Mouse (Mus musculus) MEL (cell line): ENCODE results near the gene Msi2. TPM values are rescaled to one million over a fixed set of nuclear protein-coding genes. Genes with fewer than 3 reads are reported as not detected.

Experiments
- DNase-seq: peaks from one replicate; pipeline ENCODE4 v3.0.0; 2011; ENCODE audit warnings: low read depth, low spot score
- H3K27ac ChIP-seq: 2 replicates; pipeline ENCODE4 v1.5.1; 2012; ENCODE audit warnings: low read depth, mild to moderate bottlenecking, control low read depth, low read length, moderate library complexity; ENCODE audit not compliant: control insufficient read depth
- H3K27me3 ChIP-seq, 2 experiments: fragments of 150-350 bp in 1 of 2; sonication (generic) in 1 of 2; 2 replicates each; pipeline ENCODE4 v1.6.1; 2012; ENCODE audit warnings: low read length in 2 of 2, mild to moderate bottlenecking in 2 of 2, improper control_type of control experiment in 1 of 2, moderate library complexity in 1 of 2; ENCODE audit not compliant: insufficient read depth in 2 of 2, control insufficient read depth in 1 of 2
- H3K36me3 ChIP-seq, 2 experiments: 2 replicates each; pipeline ENCODE4 v1.6.1; 2012 to 2014; ENCODE audit warnings: low read length in 2 of 2, improper control_type of control experiment in 1 of 2, inconsistent platforms in 1 of 2, mild to moderate bottlenecking in 1 of 2; ENCODE audit not compliant: insufficient read depth in 2 of 2, control insufficient read depth in 1 of 2
- H3K4me1 ChIP-seq, 2 experiments: fragments of 150-350 bp in 1 of 2; sonication (generic) in 1 of 2; 2 replicates each; pipeline ENCODE4 v1.6.1; 2012; ENCODE audit warnings: low read length in 2 of 2, improper control_type of control experiment in 1 of 2, mild to moderate bottlenecking in 1 of 2; ENCODE audit not compliant: insufficient read depth in 2 of 2, control insufficient read depth in 1 of 2
- H3K4me3 ChIP-seq, 2 experiments: fragments of 150-350 bp in 1 of 2; sonication (generic) in 1 of 2; 2 replicates each; pipeline ENCODE4 v1.5.1; 2012; ENCODE audit warnings: low read depth in 2 of 2, low read length in 2 of 2, mild to moderate bottlenecking in 2 of 2, moderate library complexity in 2 of 2, control low read depth in 1 of 2, improper control_type of control experiment in 1 of 2; ENCODE audit not compliant: control insufficient read depth in 1 of 2, insufficient read depth in 1 of 2
- H3K79me2 ChIP-seq: 2 replicates; pipeline ENCODE4 v1.6.1; 2012; ENCODE audit warnings: mild to moderate bottlenecking, low read length, moderate library complexity; ENCODE audit not compliant: control insufficient read depth, poor library complexity, insufficient read depth
- H3K9ac ChIP-seq: 2 replicates; pipeline ENCODE4 v1.6.1; 2012; ENCODE audit warnings: low read depth, mild to moderate bottlenecking, control low read depth, low read length, moderate library complexity; ENCODE audit not compliant: control insufficient read depth, poor library complexity, severe bottlenecking
- H3K9me3 ChIP-seq: fragments of 150-350 bp; sonication (generic); replicated peaks from 2 replicates; pipeline ENCODE4 v1.6.1; 2012; ENCODE audit warnings: mild to moderate bottlenecking, low read length, improper control_type of control experiment, moderate library complexity; ENCODE audit not compliant: insufficient read depth
- CHD2 ChIP-seq: IDR thresholded peaks from 2 replicates; pipeline ENCODE4 v1.6.1; 2011; ENCODE audit warnings: low read length, improper control_type of control experiment
- CTCF ChIP-seq, 3 experiments: IDR thresholded peaks in 2 of 3; conservative IDR thresholded peaks in 1 of 3; 2 replicates each; pipeline ENCODE4 v1.5.1; 2011 to 2012; ENCODE audit warnings: low read length in 3 of 3, low read depth in 2 of 3, mild to moderate bottlenecking in 2 of 3, improper control_type of control experiment in 1 of 3, inconsistent platforms in 1 of 3, mixed read lengths in 1 of 3, moderate library complexity in 1 of 3; ENCODE audit not compliant: control insufficient read depth in 1 of 3, insufficient read depth in 1 of 3, poor library complexity in 1 of 3, severe bottlenecking in 1 of 3
- ELF1 ChIP-seq: IDR thresholded peaks from 2 replicates; pipeline ENCODE4 v1.6.1; 2014; ENCODE audit warnings: low read depth, mild to moderate bottlenecking, inconsistent platforms, low read length, improper control_type of control experiment, moderate library complexity
- EP300 ChIP-seq, 2 experiments: IDR thresholded peaks; 2 replicates each; pipeline ENCODE4 v1.6.1; 2011; ENCODE audit warnings: improper control_type of control experiment in 2 of 2, low read length in 2 of 2, low read depth in 1 of 2, mild to moderate bottlenecking in 1 of 2
- ETS1 ChIP-seq: IDR thresholded peaks from 2 replicates; pipeline ENCODE4 v1.6.1; 2012; ENCODE audit warnings: low read depth, mild to moderate bottlenecking, inconsistent platforms, low read length, improper control_type of control experiment, moderate library complexity
- JUND ChIP-seq: IDR thresholded peaks from 2 replicates; pipeline ENCODE4 v1.6.1; 2011; ENCODE audit warnings: low read depth, mild to moderate bottlenecking, improper control_type of control experiment, low read length
- KAT2A ChIP-seq: conservative IDR thresholded peaks from 2 replicates; pipeline ENCODE4 v1.6.1; 2012; ENCODE audit warnings: low read depth, low read length, improper control_type of control experiment, inconsistent platforms
- MAX ChIP-seq: IDR thresholded peaks from 2 replicates; pipeline ENCODE4 v1.6.1; 2011; ENCODE audit warnings: low read length, improper control_type of control experiment
- MAZ ChIP-seq: IDR thresholded peaks from 2 replicates; pipeline ENCODE4 v1.6.1; 2012; ENCODE audit warnings: low read depth, mild to moderate bottlenecking, inconsistent platforms, low read length, improper control_type of control experiment
- MEF2A ChIP-seq: IDR thresholded peaks from 2 replicates; pipeline ENCODE4 v1.6.1; 2014; ENCODE audit warnings: low read depth, mild to moderate bottlenecking, inconsistent platforms, low read length, improper control_type of control experiment; ENCODE audit not compliant: poor library complexity, insufficient replicate concordance, severe bottlenecking; ENCODE audit errors: extremely low read depth
- MXI1 ChIP-seq: IDR thresholded peaks from 2 replicates; pipeline ENCODE4 v1.6.1; 2011; ENCODE audit warnings: mild to moderate bottlenecking, low read depth, low read length, improper control_type of control experiment
- MYB ChIP-seq: IDR thresholded peaks from 2 replicates; pipeline ENCODE4 v1.6.1; 2011; ENCODE audit warnings: mild to moderate bottlenecking, low read depth, low read length, improper control_type of control experiment
- MYC ChIP-seq: IDR thresholded peaks from 2 replicates; pipeline ENCODE4 v1.6.1; 2011; ENCODE audit warnings: low read depth, mild to moderate bottlenecking, low read length, improper control_type of control experiment, moderate library complexity
- NELFE ChIP-seq: IDR thresholded peaks from 2 replicates; pipeline ENCODE4 v1.6.1; 2011; ENCODE audit warnings: low read depth, low read length, improper control_type of control experiment
- POLR2AphosphoS2 ChIP-seq: IDR thresholded peaks from 2 replicates; pipeline ENCODE4 v1.6.1; 2011; ENCODE audit warnings: low read length, improper control_type of control experiment
- SIN3A ChIP-seq: IDR thresholded peaks from 2 replicates; pipeline ENCODE4 v1.6.1; 2012; ENCODE audit warnings: low read length, improper control_type of control experiment, inconsistent platforms
- SMC3 ChIP-seq: IDR thresholded peaks from 2 replicates; pipeline ENCODE4 v1.6.1; 2011; ENCODE audit warnings: low read depth, low read length, improper control_type of control experiment
- TAL1 ChIP-seq: IDR thresholded peaks from 2 replicates; pipeline ENCODE4 v1.6.1; 2012; ENCODE audit warnings: mild to moderate bottlenecking, inconsistent platforms, low read length, moderate library complexity, mixed read lengths
- USF1 ChIP-seq: IDR thresholded peaks from 2 replicates; pipeline ENCODE4 v1.6.1; 2014; ENCODE audit warnings: low read depth, mild to moderate bottlenecking, inconsistent platforms, low read length, improper control_type of control experiment, moderate library complexity
- USF2 ChIP-seq, 2 experiments: IDR thresholded peaks; 2 replicates each; pipeline ENCODE4 v1.6.1; 2011 to 2012; ENCODE audit warnings: improper control_type of control experiment in 2 of 2, low read length in 2 of 2, borderline replicate concordance in 1 of 2, inconsistent platforms in 1 of 2, low read depth in 1 of 2, mild to moderate bottlenecking in 1 of 2; ENCODE audit not compliant: insufficient read depth in 1 of 2
- ZC3H11A ChIP-seq: IDR thresholded peaks from 2 replicates; pipeline ENCODE4 v1.6.1; 2012; ENCODE audit warnings: low read depth, mild to moderate bottlenecking, inconsistent platforms, low read length, improper control_type of control experiment
- ZNF384 ChIP-seq: IDR thresholded peaks from 2 replicates; pipeline ENCODE4 v1.6.1; 2012; ENCODE audit warnings: low read depth, mild to moderate bottlenecking, inconsistent platforms, low read length, improper control_type of control experiment
- polyA plus RNA-seq, 2 experiments: library from polyadenylated mRNA; stranded (reverse) in 1 of 2; unstranded in 1 of 2; fragments of >175 nt in 1 of 2; fragments of >200 nt in 1 of 2; gene quantifications; 2 replicates each; pipeline versions ENCODE4 v1.2.1 to v1.2.4; 2012; ENCODE audit warnings: low replicate concordance in 2 of 2, low read depth in 1 of 2; ENCODE audit not compliant: insufficient read length in 2 of 2, insufficient read depth in 1 of 2, missing spikeins in 1 of 2
- total RNA-seq: library from RNA; depleted of rRNA; stranded (reverse); fragments of 300-350 nt; gene quantifications from 2 replicates; pipeline ENCODE4 v1.2.3, GENCODE M21; 2012

Msi2 gene
- total and polyA plus RNA-seq, 3 experiments = 16.2 to 29.7 TPM; not detected in 1

DNA sequence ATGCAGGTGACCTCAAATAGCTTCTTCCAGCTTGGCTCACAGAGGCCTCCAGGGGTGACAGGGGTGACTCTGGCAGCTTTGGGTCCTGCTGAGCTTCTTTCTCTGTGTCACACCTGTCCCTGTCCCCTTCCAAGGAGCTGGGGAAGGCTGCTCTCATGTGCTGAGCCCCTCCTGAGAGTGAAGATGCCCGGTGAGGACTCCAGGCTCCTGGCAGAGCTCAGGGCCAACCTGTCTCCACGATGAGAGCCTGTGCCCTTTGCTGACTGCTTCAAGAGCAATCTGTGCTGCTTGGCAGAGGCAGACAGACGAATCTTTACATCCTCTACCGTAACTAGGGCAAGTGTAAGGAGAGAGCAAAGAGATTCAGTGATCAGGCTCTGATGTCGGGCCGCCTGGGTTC, 407.5 kb downstream of the Msi2 start:
- peaks cover 0 to 11% of the 10 kb centered on the region in 2 experiments; a peak in 2 of 4 replicates for H3K36me3 ChIP-seq
- peaks cover 5 to 18% of the 10 kb centered on the region in 2 experiments for H3K4me1 ChIP-seq
- H3K9me3 ChIP-seq = no peaks in the 10 kb centered on the region
- no peak for DNase-seq
- no peaks in the 10 kb centered on the region; a peak in 1 of 4 replicates for H3K27me3 ChIP-seq
- H3K27ac ChIP-seq = no peak overlapping the region
- H3K9ac ChIP-seq = no peak overlapping the region
- no peaks in the 10 kb centered on the region for H3K79me2 ChIP-seq
- TF ChIP-seq USF1 (no peak), MXI1 (no peak), MYB (no peak), ETS1 (no peak), POLR2AphosphoS2 (no peak), MAZ (no peak), MYC (no peak), SIN3A (no peak), USF2 (IDR thresholded peaks at IDR 0.05; ENCODE audit: borderline replicate concordance in 1 of 2, insufficient read depth in 1 of 2, low read depth in 1 of 2, low read length in 2 of 2) (no peak), MEF2A (no peak), ELF1 (no peak), ZC3H11A (no peak), MAX (no peak), EP300 (IDR thresholded peaks at IDR 0.05; ENCODE audit: low read depth in 1 of 2, low read length in 2 of 2) (no peak), KAT2A (no peak), TAL1 (no peak), CHD2 (no peak), ZNF384 (no peak), JUND (no peak)
- no peak overlapping the region for H3K4me3 ChIP-seq

DNA sequence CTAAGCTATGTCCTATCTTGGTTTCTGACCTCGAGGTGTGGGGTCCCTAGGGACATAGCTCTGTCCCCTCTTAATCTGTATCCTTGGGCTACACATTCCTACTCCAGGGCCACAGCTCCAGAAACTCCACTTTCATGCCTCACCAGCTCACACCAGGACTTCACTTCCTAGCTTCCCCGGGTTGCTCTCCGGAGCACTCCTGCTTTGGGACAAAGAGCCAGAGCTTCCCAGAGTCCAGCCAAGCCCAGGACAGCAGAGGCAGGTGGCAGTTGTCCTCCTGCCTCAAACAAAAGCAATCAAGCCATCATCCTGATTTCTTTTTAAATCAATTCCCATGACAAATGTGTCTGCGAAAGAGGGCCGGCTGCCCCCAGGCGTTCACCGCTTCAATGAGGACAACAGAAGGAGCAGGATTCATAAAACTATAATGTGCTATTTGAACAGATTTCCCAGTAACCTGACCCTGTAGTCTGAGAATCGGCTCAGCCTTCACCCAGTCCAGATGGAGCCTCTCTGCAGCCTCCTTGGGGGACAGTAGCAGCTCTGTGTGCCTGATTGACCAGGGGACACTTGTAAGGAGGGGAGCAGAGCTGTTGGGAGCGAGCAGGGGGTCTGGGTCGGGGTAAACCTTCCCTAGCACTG, 409.1 kb downstream of the Msi2 start:
- H3K4me3 ChIP-seq = no peak overlapping the region
- no peak overlapping the region for H3K9ac ChIP-seq
- no peaks in the 10 kb centered on the region for H3K79me2 ChIP-seq
- no peak for TF ChIP-seq MAZ
- TF ChIP-seq SMC3 = no peak
- no peak for TF ChIP-seq NELFE
- no peak for TF ChIP-seq CHD2
- no peak for TF ChIP-seq CTCF (IDR thresholded peaks at IDR 0.05 in 2 of 3, conservative IDR thresholded peaks at IDR 0.05 in 1 of 3; ENCODE audit: control insufficient read depth in 1 of 3, insufficient read depth in 1 of 3, low read depth in 2 of 3, low read length in 3 of 3, poor library complexity in 1 of 3, severe bottlenecking in 1 of 3)
- TF ChIP-seq, all 39 proteins: peak for 0
- H3K9me3 ChIP-seq = no peaks in the 10 kb centered on the region
- H3K36me3 ChIP-seq = peaks cover 0 to 18% of the 10 kb centered on the region in 2 experiments; a peak in 2 of 4 replicates
- H3K27me3 ChIP-seq = no peaks in the 10 kb centered on the region; a peak in 1 of 4 replicates
- DNase-seq = no peak
- no peak overlapping the region for H3K27ac ChIP-seq
- peaks cover 10 to 23% of the 10 kb centered on the region in 2 experiments for H3K4me1 ChIP-seq
